Mouse (Mus musculus): Measurements from ENCODE around the gene Mapk6. TPM values are rescaled to one million over a fixed set of nuclear protein-coding genes. Genes with fewer than 3 reads are reported as not detected.

Gene Mapk6
- polyA plus RNA-seq, 1 experiment from 2014 or later, result 36.4 TPM

GRCm38 (mm10) chr9:75401593-75402504, 8.0 kb downstream of the Mapk6 start:
- Histone ChIP-seq H3K27me3 (no peaks in the 10 kb centered on the region), H3K4me2 (peak overlapping the region; percentile 41), H3K4me3 (no peak overlapping the region), H3K9me3 (replicated peaks) (no peaks in the 10 kb centered on the region), H3K36me3 (peaks cover 16% of the 10 kb centered on the region), H3K9ac (0 out of 2 replicates have a peak overlapping the region, but pooled peaks have one; percentile 6), H3K4me1 (replicated peaks) (peaks cover 55% of the 10 kb centered on the region), H3K27ac (peak overlapping the region; percentile 39)
- peak; percentile 41; the same call in 1 of the 2 replicates for ATAC-seq (replicated peaks; ENCODE audit: insufficient number of reproducible peaks, insufficient read depth, low FRiP score, low read depth)
- WGBS, result 33% methylated on average over 20 of the region's 20 CpGs

GRCm38 (mm10) chr9:75400639-75401038, 9.2 kb downstream of the Mapk6 start:
- Histone ChIP-seq H3K9ac (no peak overlapping the region), H3K9me3 (replicated peaks) (no peaks in the 10 kb centered on the region), H3K4me3 (no peak overlapping the region), H3K4me2 (no peak overlapping the region; the same call in 1 of the 2 replicates), H3K4me1 (replicated peaks) (peaks cover 44% of the 10 kb centered on the region), H3K36me3 (peaks cover 28% of the 10 kb centered on the region), H3K27me3 (no peaks in the 10 kb centered on the region), H3K27ac (peak overlapping the region; percentile 18; the same call in 1 of the 2 replicates)
- ATAC-seq (replicated peaks; ENCODE audit: insufficient number of reproducible peaks, insufficient read depth, low FRiP score, low read depth), result no peak
- WGBS, result 29% methylated on average over 5 of the region's 5 CpGs

- H3K27ac ChIP-seq, result no peak overlapping the region
- H3K27me3 ChIP-seq, result no peaks in the 10 kb centered on the region
- WGBS, result 92% methylated on average over 4 of the region's 4 CpGs
- H3K9ac ChIP-seq, result no peak overlapping the region
- H3K4me2 ChIP-seq, result no peak overlapping the region
- ATAC-seq (replicated peaks; ENCODE audit: insufficient number of reproducible peaks, insufficient read depth, low FRiP score, low read depth), result no peak
- H3K4me1 ChIP-seq (replicated peaks), result peaks cover 32% of the 10 kb centered on the region
- no peak overlapping the region for H3K4me3 ChIP-seq
- H3K9me3 ChIP-seq (replicated peaks), result no peaks in the 10 kb centered on the region
- H3K36me3 ChIP-seq, result peaks cover 44% of the 10 kb centered on the region
These were observed 10.7 kb downstream of the Mapk6 start for GRCm38 (mm10) chr9:75399069-75399468.

GRCm38 (mm10) chr9:75395971-75396370, 13.8 kb downstream of the Mapk6 start:
- Histone ChIP-seq H3K36me3 (peaks cover 70% of the 10 kb centered on the region), H3K9ac (no peak overlapping the region), H3K4me2 (no peak overlapping the region), H3K27ac (no peak overlapping the region), H3K9me3 (replicated peaks) (no peaks in the 10 kb centered on the region), H3K4me1 (replicated peaks) (peaks cover 6% of the 10 kb centered on the region), H3K4me3 (no peak overlapping the region), H3K27me3 (no peaks in the 10 kb centered on the region)
- 0 out of 2 replicates have a peak, but pooled peaks have one; percentile 27 for ATAC-seq (replicated peaks; ENCODE audit: insufficient number of reproducible peaks, insufficient read depth, low FRiP score, low read depth)
- WGBS, result 69% methylated on average over 6 of the region's 6 CpGs

GRCm38 (mm10) chr9:75393251-75393650, 16.6 kb downstream of the Mapk6 start:
- no peak overlapping the region for H3K27ac ChIP-seq
- 84% methylated on average over 12 of the region's 12 CpGs for WGBS
- peaks cover 92% of the 10 kb centered on the region for H3K36me3 ChIP-seq
- no peak overlapping the region for H3K4me3 ChIP-seq
- H3K27me3 ChIP-seq, result no peaks in the 10 kb centered on the region
- H3K9ac ChIP-seq, result no peak overlapping the region
- ATAC-seq (replicated peaks; ENCODE audit: insufficient number of reproducible peaks, insufficient read depth, low FRiP score, low read depth), result no peak
- no peaks in the 10 kb centered on the region for H3K4me1 ChIP-seq (replicated peaks)
- no peaks in the 10 kb centered on the region for H3K9me3 ChIP-seq (replicated peaks)
- no peak overlapping the region for H3K4me2 ChIP-seq

- Histone ChIP-seq H3K27ac (no peak overlapping the region), H3K9ac (no peak overlapping the region), H3K27me3 (no peaks in the 10 kb centered on the region), H3K4me1 (replicated peaks) (no peaks in the 10 kb centered on the region), H3K9me3 (replicated peaks) (no peaks in the 10 kb centered on the region), H3K4me3 (no peak overlapping the region), H3K36me3 (peaks cover 40% of the 10 kb centered on the region), H3K4me2 (no peak overlapping the region)
- ATAC-seq (replicated peaks; ENCODE audit: insufficient number of reproducible peaks, insufficient read depth, low FRiP score, low read depth), result no peak
- 85% methylated on average over 9 of the region's 9 CpGs for WGBS
These were observed 24.4 kb downstream of the Mapk6 start for GRCm38 (mm10) chr9:75385218-75385974.

- Histone ChIP-seq H3K4me1 (replicated peaks) (no peaks in the 10 kb centered on the region), H3K9ac (no peak overlapping the region), H3K27me3 (no peaks in the 10 kb centered on the region), H3K4me3 (no peak overlapping the region), H3K4me2 (no peak overlapping the region), H3K36me3 (peaks cover 31% of the 10 kb centered on the region), H3K9me3 (replicated peaks) (no peaks in the 10 kb centered on the region), H3K27ac (no peak overlapping the region)
- ATAC-seq (replicated peaks; ENCODE audit: insufficient number of reproducible peaks, insufficient read depth, low FRiP score, low read depth), result no peak
- 81% methylated on average over 3 of the region's 3 CpGs for WGBS
These were observed 25.4 kb downstream of the Mapk6 start for GRCm38 (mm10) chr9:75384337-75384962.

GRCm38 (mm10) chr9:75383785-75384184, 26.0 kb downstream of the Mapk6 start:
- H3K9me3 ChIP-seq (replicated peaks), result no peaks in the 10 kb centered on the region
- H3K36me3 ChIP-seq, result peaks cover 25% of the 10 kb centered on the region
- ATAC-seq (replicated peaks; ENCODE audit: insufficient number of reproducible peaks, insufficient read depth, low FRiP score, low read depth), result no peak
- no peak overlapping the region for H3K4me2 ChIP-seq
- H3K27ac ChIP-seq, result no peak overlapping the region
- no peak overlapping the region for H3K9ac ChIP-seq
- WGBS, result 76% methylated on average over 9 of the region's 9 CpGs
- H3K27me3 ChIP-seq, result no peaks in the 10 kb centered on the region
- no peak overlapping the region for H3K4me3 ChIP-seq
- no peaks in the 10 kb centered on the region for H3K4me1 ChIP-seq (replicated peaks)

- Histone ChIP-seq H3K9me3 (replicated peaks) (no peaks in the 10 kb centered on the region), H3K27ac (no peak overlapping the region), H3K4me1 (replicated peaks) (no peaks in the 10 kb centered on the region), H3K4me3 (no peak overlapping the region), H3K9ac (no peak overlapping the region), H3K4me2 (no peak overlapping the region), H3K36me3 (peaks cover 19% of the 10 kb centered on the region), H3K27me3 (no peaks in the 10 kb centered on the region)
- no peak for ATAC-seq (replicated peaks; ENCODE audit: insufficient number of reproducible peaks, insufficient read depth, low FRiP score, low read depth)
- WGBS, result 88% methylated on average over 14 of the region's 14 CpGs
These were observed 27.0 kb downstream of the Mapk6 start for GRCm38 (mm10) chr9:75382825-75383224.

- 76% methylated on average over 2 of the region's 2 CpGs for WGBS
- H3K9ac ChIP-seq, result no peak overlapping the region
- H3K27me3 ChIP-seq, result no peaks in the 10 kb centered on the region
- H3K4me1 ChIP-seq (replicated peaks), result no peaks in the 10 kb centered on the region
- no peak for ATAC-seq (replicated peaks; ENCODE audit: insufficient number of reproducible peaks, insufficient read depth, low FRiP score, low read depth)
- H3K9me3 ChIP-seq (replicated peaks), result no peaks in the 10 kb centered on the region
- no peak overlapping the region for H3K4me3 ChIP-seq
- H3K27ac ChIP-seq, result no peak overlapping the region
- no peak overlapping the region for H3K4me2 ChIP-seq
- no peaks in the 10 kb centered on the region for H3K36me3 ChIP-seq
These were observed 31.0 kb downstream of the Mapk6 start for GRCm38 (mm10) chr9:75378774-75379173.

GRCm38 (mm10) chr9:75376428-75376827, 33.4 kb downstream of the Mapk6 start:
- Histone ChIP-seq H3K36me3 (no peaks in the 10 kb centered on the region), H3K27ac (no peak overlapping the region), H3K9me3 (replicated peaks) (no peaks in the 10 kb centered on the region), H3K4me2 (no peak overlapping the region), H3K4me3 (no peak overlapping the region), H3K9ac (no peak overlapping the region), H3K27me3 (no peaks in the 10 kb centered on the region), H3K4me1 (replicated peaks) (no peaks in the 10 kb centered on the region)
- no peak for ATAC-seq (replicated peaks; ENCODE audit: insufficient number of reproducible peaks, insufficient read depth, low FRiP score, low read depth)
- WGBS, result 59% methylated on average over 1 of the region's 1 CpGs

All from heart, embryonic 15.5 days (tissue).